Mouse (Mus musculus) erythroblast, embryonic 14.5 days (primary cell): ENCODE data around the gene Aire.

ENCODE experiments used
- GATA1 ChIP-seq: IDR thresholded peaks from 2 replicates; pipeline ENCODE4 v1.6.1; 2012; ENCODE audit warnings: low read length, inconsistent platforms, mixed read lengths
- TAL1 ChIP-seq: IDR thresholded peaks from 3 replicates; pipeline ENCODE4 v1.6.1; 2012; ENCODE audit warnings: low read length, inconsistent platforms, mixed read lengths

DNA sequence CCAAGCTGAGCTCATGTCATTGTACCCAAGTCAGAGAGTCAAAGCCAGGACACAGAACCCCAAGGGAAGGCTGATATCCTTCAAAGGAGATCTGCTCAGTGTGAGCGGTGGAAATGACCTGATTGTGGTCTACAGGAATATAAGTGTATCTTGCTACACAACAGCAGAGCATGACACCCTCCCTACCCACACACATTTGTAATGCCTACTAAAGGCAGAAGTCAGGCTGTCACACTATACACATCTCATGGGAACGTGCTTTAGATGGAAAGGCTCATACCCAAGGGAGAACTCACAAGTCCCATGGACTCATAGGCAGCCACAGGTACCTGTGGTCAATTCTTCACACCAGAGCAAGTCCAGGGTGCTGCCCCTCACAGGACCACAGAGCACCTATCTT lies 41.1 kb downstream of the Aire start:
- TF ChIP-seq GATA1 (no peak), TAL1 (no peak)
